Mouse (Mus musculus) thymus, postnatal 14 days (tissue): ENCODE measurements at regions not wholly inside any gene's neighbourhood (a gene's known extent, or its start where the extent isn't known, plus 50 kb on each side); places are given as distances from the start of the nearest gene placed in this dataset.
A peak's percentile ranks its signal among the peaks of the same experiment; 100 is the strongest.

Experiments used
- DNase-seq: peaks from one replicate; pipeline ENCODE4 v3.0.0; 2021

GRCm38 (mm10) chr14:61696290-61696842, 89.1 kb downstream of the Kcnrg start:
- DNase-seq, result no peak

GRCm38 (mm10) chr14:61696886-61697554, 89.8 kb downstream of the Kcnrg start:
- no peak for DNase-seq

- no peak for DNase-seq
These were observed 90.4 kb downstream of the Kcnrg start for GRCm38 (mm10) chr14:61697704-61698103.

GRCm38 (mm10) chr14:61698358-61699055, 91.2 kb downstream of the Kcnrg start:
- no peak for DNase-seq

GRCm38 (mm10) chr14:61699638-61700037, 92.4 kb downstream of the Kcnrg start:
- DNase-seq, result no peak

GRCm38 (mm10) chr14:61701131-61701530, 93.9 kb downstream of the Kcnrg start:
- DNase-seq, result no peak

GRCm38 (mm10) chr14:61703916-61704315, 96.7 kb downstream of the Kcnrg start:
- no peak for DNase-seq

- DNase-seq, result no peak
These were observed 99.7 kb downstream of the Kcnrg start for GRCm38 (mm10) chr14:61706984-61707383.

- no peak for DNase-seq
These were observed 101.1 kb downstream of the Kcnrg start for GRCm38 (mm10) chr14:61708331-61708730.

GRCm38 (mm10) chr14:61715746-61716145, 108.5 kb downstream of the Kcnrg start:
- DNase-seq, result peak; percentile 29

GRCm38 (mm10) chr14:61718392-61719124, 111.3 kb downstream of the Kcnrg start:
- DNase-seq, result no peak

- no peak for DNase-seq
These were observed 114.0 kb downstream of the Kcnrg start for GRCm38 (mm10) chr14:61721302-61721701.

- DNase-seq, result no peak
These were observed 117.7 kb downstream of the Kcnrg start for GRCm38 (mm10) chr14:61724942-61725341.

GRCm38 (mm10) chr14:61728562-61728961, 121.3 kb downstream of the Kcnrg start:
- no peak for DNase-seq

GRCm38 (mm10) chr14:61735541-61735940, 128.3 kb downstream of the Kcnrg start:
- no peak for DNase-seq

GRCm38 (mm10) chr14:61736384-61737322, 129.4 kb downstream of the Kcnrg start:
- peak; percentile 67 for DNase-seq

GRCm38 (mm10) chr14:61737504-61738040, 130.3 kb downstream of the Kcnrg start:
- DNase-seq, result peak; percentile 15

GRCm38 (mm10) chr14:61739453-61739852, 132.2 kb downstream of the Kcnrg start:
- no peak for DNase-seq

GRCm38 (mm10) chr14:61743855-61744408, 136.7 kb downstream of the Kcnrg start:
- DNase-seq, result no peak

GRCm38 (mm10) chr14:61753421-61753820, 146.2 kb downstream of the Kcnrg start:
- DNase-seq, result no peak

GRCm38 (mm10) chr14:61756651-61757050, 149.4 kb downstream of the Kcnrg start:
- DNase-seq, result no peak
